Mouse (Mus musculus): ENCODE results near the gene Helz. TPM values are rescaled to one million over a fixed set of nuclear protein-coding genes. Genes with fewer than 3 reads are reported as not detected.

The Helz gene
- polyA plus RNA-seq, 1 experiment from 2014 or later, result 12.8 TPM

GRCm38 (mm10) chr11:107516387-107516786, 31.3 kb upstream of the Helz start:
- no peak overlapping the region for H3K4me3 ChIP-seq (ENCODE audit: low read depth, low read length)
- H3K27me3 ChIP-seq (replicated peaks; ENCODE audit: control insufficient read depth, insufficient read depth, low read length), result no peaks in the 10 kb centered on the region
- no peak for ATAC-seq
- H3K4me2 ChIP-seq (ENCODE audit: low read length), result no peak overlapping the region
- no peaks in the 10 kb centered on the region for H3K9me3 ChIP-seq (replicated peaks; ENCODE audit: control insufficient read depth, low read length)
- H3K36me3 ChIP-seq (ENCODE audit: control insufficient read depth, insufficient read depth, low read length), result no peaks in the 10 kb centered on the region
- no peak overlapping the region for H3K27ac ChIP-seq (ENCODE audit: low read depth, low read length)
- no peak for DNase-seq (ENCODE audit: low spot score)
- H3K9ac ChIP-seq (ENCODE audit: low read length), result no peak overlapping the region
- 90% methylated on average over 2 of the region's 2 CpGs for WGBS
- 0 out of 2 replicates have a peak, but pooled peaks cover 2% of the 10 kb centered on the region for H3K4me1 ChIP-seq (ENCODE audit: control insufficient read depth, insufficient read depth, low read length)

- no peak overlapping the region for H3K4me3 ChIP-seq (ENCODE audit: low read depth, low read length)
- no peaks in the 10 kb centered on the region for H3K4me1 ChIP-seq (ENCODE audit: control insufficient read depth, insufficient read depth, low read length)
- H3K27ac ChIP-seq (ENCODE audit: low read depth, low read length), result no peak overlapping the region
- no peak overlapping the region for H3K9ac ChIP-seq (ENCODE audit: low read length)
- no peaks in the 10 kb centered on the region for H3K36me3 ChIP-seq (ENCODE audit: control insufficient read depth, insufficient read depth, low read length)
- no peaks in the 10 kb centered on the region for H3K27me3 ChIP-seq (replicated peaks; ENCODE audit: control insufficient read depth, insufficient read depth, low read length)
- H3K9me3 ChIP-seq (replicated peaks; ENCODE audit: control insufficient read depth, low read length), result no peaks in the 10 kb centered on the region
- WGBS, result 84% methylated on average over 5 of the region's 5 CpGs
- DNase-seq (ENCODE audit: low spot score) (no peak), ATAC-seq (no peak)
- H3K4me2 ChIP-seq (ENCODE audit: low read length), result no peak overlapping the region
Measured at GRCm38 (mm10) chr11:107518645-107519429, 28.9 kb upstream of the Helz start.

GRCm38 (mm10) chr11:107521153-107521552, 26.6 kb upstream of the Helz start:
- Histone ChIP-seq H3K9ac (ENCODE audit: low read length) (no peak overlapping the region), H3K9me3 (replicated peaks; ENCODE audit: control insufficient read depth, low read length) (no peaks in the 10 kb centered on the region), H3K4me2 (ENCODE audit: low read length) (no peak overlapping the region), H3K4me3 (ENCODE audit: low read depth, low read length) (no peak overlapping the region), H3K27ac (ENCODE audit: low read depth, low read length) (no peak overlapping the region), H3K36me3 (ENCODE audit: control insufficient read depth, insufficient read depth, low read length) (no peaks in the 10 kb centered on the region), H3K27me3 (replicated peaks; ENCODE audit: control insufficient read depth, insufficient read depth, low read length) (no peaks in the 10 kb centered on the region), H3K4me1 (ENCODE audit: control insufficient read depth, insufficient read depth, low read length) (no peaks in the 10 kb centered on the region)
- DNase-seq (ENCODE audit: low spot score) (no peak), ATAC-seq (no peak)
- 56% methylated on average over 1 of the region's 1 CpGs for WGBS

GRCm38 (mm10) chr11:107524966-107525365, 22.8 kb upstream of the Helz start:
- Histone ChIP-seq H3K36me3 (ENCODE audit: control insufficient read depth, insufficient read depth, low read length) (no peaks in the 10 kb centered on the region), H3K4me3 (ENCODE audit: low read depth, low read length) (no peak overlapping the region), H3K27ac (ENCODE audit: low read depth, low read length) (no peak overlapping the region), H3K9ac (ENCODE audit: low read length) (no peak overlapping the region), H3K4me1 (ENCODE audit: control insufficient read depth, insufficient read depth, low read length) (no peaks in the 10 kb centered on the region), H3K9me3 (replicated peaks; ENCODE audit: control insufficient read depth, low read length) (no peaks in the 10 kb centered on the region), H3K4me2 (ENCODE audit: low read length) (no peak overlapping the region), H3K27me3 (replicated peaks; ENCODE audit: control insufficient read depth, insufficient read depth, low read length) (no peaks in the 10 kb centered on the region)
- DNase-seq (ENCODE audit: low spot score), result no peak
- no peak for ATAC-seq
- 79% methylated on average over 1 of the region's 1 CpGs for WGBS

- H3K4me2 ChIP-seq (ENCODE audit: low read length), result no peak overlapping the region
- no peak overlapping the region for H3K9ac ChIP-seq (ENCODE audit: low read length)
- no peak overlapping the region for H3K27ac ChIP-seq (ENCODE audit: low read depth, low read length)
- H3K4me3 ChIP-seq (ENCODE audit: low read depth, low read length), result no peak overlapping the region
- WGBS, result 15% methylated on average over 3 of the region's 3 CpGs
- ATAC-seq (no peak), DNase-seq (ENCODE audit: low spot score) (no peak)
- no peaks in the 10 kb centered on the region for H3K36me3 ChIP-seq (ENCODE audit: control insufficient read depth, insufficient read depth, low read length)
- no peaks in the 10 kb centered on the region for H3K4me1 ChIP-seq (ENCODE audit: control insufficient read depth, insufficient read depth, low read length)
- no peaks in the 10 kb centered on the region for H3K9me3 ChIP-seq (replicated peaks; ENCODE audit: control insufficient read depth, low read length)
- no peaks in the 10 kb centered on the region for H3K27me3 ChIP-seq (replicated peaks; ENCODE audit: control insufficient read depth, insufficient read depth, low read length)
Measured at GRCm38 (mm10) chr11:107527632-107528031, 20.1 kb upstream of the Helz start.

GRCm38 (mm10) chr11:107529320-107529719, 18.4 kb upstream of the Helz start:
- Histone ChIP-seq H3K9me3 (replicated peaks; ENCODE audit: control insufficient read depth, low read length) (no peaks in the 10 kb centered on the region), H3K36me3 (ENCODE audit: control insufficient read depth, insufficient read depth, low read length) (no peaks in the 10 kb centered on the region), H3K4me3 (ENCODE audit: low read depth, low read length) (no peak overlapping the region), H3K9ac (ENCODE audit: low read length) (no peak overlapping the region), H3K4me1 (ENCODE audit: control insufficient read depth, insufficient read depth, low read length) (no peaks in the 10 kb centered on the region), H3K4me2 (ENCODE audit: low read length) (no peak overlapping the region), H3K27me3 (replicated peaks; ENCODE audit: control insufficient read depth, insufficient read depth, low read length) (no peaks in the 10 kb centered on the region), H3K27ac (ENCODE audit: low read depth, low read length) (no peak overlapping the region)
- DNase-seq (ENCODE audit: low spot score), result no peak
- WGBS, result 53% methylated on average over 8 of the region's 8 CpGs
- ATAC-seq, result no peak

- H3K4me1 ChIP-seq (ENCODE audit: control insufficient read depth, insufficient read depth, low read length), result no peaks in the 10 kb centered on the region
- DNase-seq (ENCODE audit: low spot score), result no peak
- 78% methylated on average over 4 of the region's 4 CpGs for WGBS
- H3K9ac ChIP-seq (ENCODE audit: low read length), result no peak overlapping the region
- no peak overlapping the region for H3K4me3 ChIP-seq (ENCODE audit: low read depth, low read length)
- no peaks in the 10 kb centered on the region for H3K36me3 ChIP-seq (ENCODE audit: control insufficient read depth, insufficient read depth, low read length)
- H3K9me3 ChIP-seq (replicated peaks; ENCODE audit: control insufficient read depth, low read length), result no peaks in the 10 kb centered on the region
- no peak for ATAC-seq
- no peak overlapping the region for H3K27ac ChIP-seq (ENCODE audit: low read depth, low read length)
- H3K27me3 ChIP-seq (replicated peaks; ENCODE audit: control insufficient read depth, insufficient read depth, low read length), result no peaks in the 10 kb centered on the region
- no peak overlapping the region for H3K4me2 ChIP-seq (ENCODE audit: low read length)
Measured at GRCm38 (mm10) chr11:107531445-107531844, 16.3 kb upstream of the Helz start.

GRCm38 (mm10) chr11:107532271-107532670, 15.5 kb upstream of the Helz start:
- Histone ChIP-seq H3K4me2 (ENCODE audit: low read length) (no peak overlapping the region), H3K9ac (ENCODE audit: low read length) (no peak overlapping the region), H3K36me3 (ENCODE audit: control insufficient read depth, insufficient read depth, low read length) (no peaks in the 10 kb centered on the region), H3K9me3 (replicated peaks; ENCODE audit: control insufficient read depth, low read length) (no peaks in the 10 kb centered on the region), H3K27me3 (replicated peaks; ENCODE audit: control insufficient read depth, insufficient read depth, low read length) (no peaks in the 10 kb centered on the region), H3K4me3 (ENCODE audit: low read depth, low read length) (no peak overlapping the region), H3K27ac (ENCODE audit: low read depth, low read length) (no peak overlapping the region), H3K4me1 (ENCODE audit: control insufficient read depth, insufficient read depth, low read length) (no peaks in the 10 kb centered on the region)
- no peak for DNase-seq (ENCODE audit: low spot score)
- no peak for ATAC-seq
- WGBS, result 52% methylated on average over 5 of the region's 5 CpGs

GRCm38 (mm10) chr11:107538994-107539393, 8.7 kb upstream of the Helz start:
- H3K36me3 ChIP-seq (ENCODE audit: control insufficient read depth, insufficient read depth, low read length), result no peaks in the 10 kb centered on the region
- H3K9me3 ChIP-seq (replicated peaks; ENCODE audit: control insufficient read depth, low read length), result no peaks in the 10 kb centered on the region
- H3K4me1 ChIP-seq (ENCODE audit: control insufficient read depth, insufficient read depth, low read length), result no peaks in the 10 kb centered on the region
- 87% methylated on average over 4 of the region's 4 CpGs for WGBS
- H3K4me2 ChIP-seq (ENCODE audit: low read length), result no peak overlapping the region
- no peak overlapping the region for H3K4me3 ChIP-seq (ENCODE audit: low read depth, low read length)
- DNase-seq (ENCODE audit: low spot score) (no peak), ATAC-seq (no peak)
- no peak overlapping the region for H3K9ac ChIP-seq (ENCODE audit: low read length)
- no peaks in the 10 kb centered on the region for H3K27me3 ChIP-seq (replicated peaks; ENCODE audit: control insufficient read depth, insufficient read depth, low read length)
- H3K27ac ChIP-seq (ENCODE audit: low read depth, low read length), result no peak overlapping the region

All from forebrain, embryonic 14.5 days (tissue).